Mouse (Mus musculus) kidney, embryonic 14.5 days (tissue): ENCODE measurements around the gene 1110051M20Rik. TPM values are rescaled to one million over a fixed set of nuclear protein-coding genes. Genes with fewer than 3 reads are reported as not detected.

ENCODE experiments used
- ATAC-seq: fragments of 200-750 bp; cut with Nextera tagmentation; 2 replicates; pipeline ENCODE4 v1.8.0; 2017; ENCODE audit warnings: moderate number of reproducible peaks, mild to moderate bottlenecking, moderate TSS enrichment, moderate library complexity; ENCODE audit not compliant: low FRiP score, low TSS enrichment
- H3K27ac ChIP-seq: fragments of 300-500 bp; sonication (generic); 2 replicates; pipeline ENCODE4 v1.5.1; 2014; ENCODE audit warnings: low read depth, mild to moderate bottlenecking, low read length, moderate library complexity, mixed read lengths
- H3K27me3 ChIP-seq: fragments of 300-500 bp; sonication (generic); 2 replicates; pipeline ENCODE4 v1.6.1; 2014; ENCODE audit warnings: mild to moderate bottlenecking, low read length; ENCODE audit not compliant: control insufficient read depth, insufficient read depth
- H3K36me3 ChIP-seq: fragments of 300-500 bp; sonication (generic); 2 replicates; pipeline ENCODE4 v1.6.1; 2014; ENCODE audit warnings: low read length, mixed read lengths; ENCODE audit not compliant: control insufficient read depth, insufficient read depth
- H3K4me1 ChIP-seq: fragments of 300-500 bp; sonication (generic); 2 replicates; pipeline ENCODE4 v1.6.1; 2014; ENCODE audit warnings: low read length, mixed read lengths; ENCODE audit not compliant: control insufficient read depth, insufficient read depth
- H3K4me2 ChIP-seq: fragments of 300-500 bp; sonication (generic); replicated peaks from 2 replicates; pipeline ENCODE4 v1.6.1; 2014; ENCODE audit warnings: low read depth, mild to moderate bottlenecking, low read length
- H3K4me3 ChIP-seq: fragments of 300-500 bp; sonication (generic); 2 replicates; pipeline ENCODE4 v1.5.1; 2014; ENCODE audit warnings: mild to moderate bottlenecking, low read length
- H3K9ac ChIP-seq: fragments of 300-500 bp; sonication (generic); 2 replicates; pipeline ENCODE4 v1.6.1; 2014; ENCODE audit warnings: low read depth, mild to moderate bottlenecking, low read length, moderate library complexity
- H3K9me3 ChIP-seq: fragments of 300-500 bp; sonication (generic); 2 replicates; pipeline ENCODE4 v1.6.1; 2016; ENCODE audit warnings: low read length; ENCODE audit not compliant: control insufficient read depth
- WGBS: fragments of 180-500 bp; shearing (Covaris S2); extraction: QIAGEN DNeasy Blood & Tissue Kit; methylation state at CpG from one replicate; pipeline ENCODE4 v1.1.7; 2014; 5-methylcytosine and 5-hydroxymethylcytosine counted together
- polyA plus RNA-seq: library from polyadenylated mRNA; unstranded; fragments of >200 nt; fragmentation: Nextera tagmentation; extraction: Ambion mirVana; gene quantifications from 2 replicates; pipeline ENCODE4 v1.2.1, GENCODE M21; 2014

The 1110051M20Rik gene
- polyA plus RNA-seq, 1 experiment from 2014 or later, result 65.9 TPM

- no peak overlapping the region for H3K27ac ChIP-seq
- WGBS, result 70% methylated on average over 10 of the region's 10 CpGs
- H3K36me3 ChIP-seq, result no peaks in the 10 kb centered on the region
- ATAC-seq, result no peak
- no peak overlapping the region for H3K9ac ChIP-seq
- H3K4me1 ChIP-seq, result no peaks in the 10 kb centered on the region; the same call in 1 of the 2 replicates
- no peaks in the 10 kb centered on the region for H3K9me3 ChIP-seq
- H3K27me3 ChIP-seq, result no peaks in the 10 kb centered on the region
- no peak overlapping the region for H3K4me2 ChIP-seq
- no peak overlapping the region for H3K4me3 ChIP-seq
Observed at GRCm38 (mm10) chr2:91439271-91439670, 5.2 kb downstream of the 1110051M20Rik start.

DNA sequence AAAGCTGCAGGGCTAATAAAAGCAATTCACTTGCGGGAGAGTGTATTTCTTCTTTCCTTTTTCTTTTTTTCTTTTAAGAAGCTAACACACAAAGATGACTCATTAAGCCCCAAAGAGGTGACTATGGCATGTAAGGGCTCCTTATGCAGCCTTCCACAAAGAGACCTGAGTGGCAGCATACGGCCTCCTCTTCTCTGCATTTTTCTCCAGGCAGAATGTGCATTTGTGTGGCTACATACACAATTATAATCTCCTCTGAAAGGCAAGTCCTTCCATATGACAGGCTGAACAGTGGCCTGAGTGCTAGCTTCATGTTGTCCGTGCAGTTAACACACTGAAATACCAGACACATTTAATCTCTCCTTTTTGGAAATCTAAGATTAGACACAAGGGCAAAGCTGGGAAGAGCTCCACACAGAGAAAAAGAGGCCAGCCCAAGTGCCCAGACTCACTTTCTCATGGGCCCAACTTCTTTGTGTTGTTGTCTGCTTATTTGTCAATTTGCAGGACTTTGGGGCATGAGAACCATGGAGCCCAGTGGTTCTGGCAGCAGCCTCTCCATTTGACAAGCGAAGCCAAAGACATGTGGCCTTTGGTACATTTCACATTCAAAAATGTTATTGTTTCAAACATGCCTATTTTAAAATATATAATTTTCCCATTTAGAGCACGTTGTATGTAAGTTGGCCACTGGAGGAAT is 7.2 kb downstream of the 1110051M20Rik start:
- Histone ChIP-seq H3K4me2 (no peak overlapping the region), H3K4me3 (no peak overlapping the region), H3K27ac (no peak overlapping the region), H3K27me3 (no peaks in the 10 kb centered on the region), H3K36me3 (no peaks in the 10 kb centered on the region), H3K9ac (no peak overlapping the region), H3K9me3 (no peaks in the 10 kb centered on the region), H3K4me1 (no peaks in the 10 kb centered on the region)
- 86% methylated on average over 5 of the region's 5 CpGs for WGBS
- no peak for ATAC-seq

DNA sequence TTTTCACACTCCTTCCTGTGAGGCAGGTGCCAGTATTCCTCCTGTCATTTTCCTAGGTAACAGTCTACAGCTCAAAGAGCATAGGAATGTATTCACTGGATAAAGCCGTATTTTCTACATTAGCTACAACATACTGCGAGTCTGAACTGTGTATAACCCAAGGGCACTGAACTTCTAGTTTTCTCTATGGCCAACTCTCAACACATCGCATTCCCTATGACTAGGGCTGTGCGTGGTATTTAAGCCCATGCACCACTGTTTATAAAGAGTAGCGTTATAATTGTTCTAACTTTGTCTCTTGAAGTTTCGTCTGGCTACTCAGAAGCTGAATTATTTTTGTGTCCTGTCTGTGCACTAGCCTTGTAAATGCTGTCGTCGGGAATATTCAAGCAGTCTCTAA is 7.8 kb downstream of the 1110051M20Rik start:
- Histone ChIP-seq H3K9me3 (no peaks in the 10 kb centered on the region), H3K4me1 (no peaks in the 10 kb centered on the region), H3K4me2 (no peak overlapping the region), H3K36me3 (no peaks in the 10 kb centered on the region), H3K9ac (no peak overlapping the region), H3K4me3 (no peak overlapping the region), H3K27me3 (no peaks in the 10 kb centered on the region), H3K27ac (no peak overlapping the region)
- 89% methylated on average over 8 of the region's 8 CpGs for WGBS
- ATAC-seq, result no peak

GRCm38 (mm10) chr2:91430600-91430919 is 13.9 kb downstream of the 1110051M20Rik start:
- no peak overlapping the region for H3K4me3 ChIP-seq
- 51% methylated on average over 6 of the region's 6 CpGs for WGBS
- H3K4me2 ChIP-seq, result no peak overlapping the region

GRCm38 (mm10) chr2:91429915-91430599 is 14.4 kb downstream of the 1110051M20Rik start:
- no peaks in the 10 kb centered on the region for H3K36me3 ChIP-seq
- no peak overlapping the region for H3K4me3 ChIP-seq
- no peaks in the 10 kb centered on the region for H3K9me3 ChIP-seq
- H3K27ac ChIP-seq, result no peak overlapping the region
- no peak overlapping the region for H3K9ac ChIP-seq
- 0 out of 2 replicates have a peak, but pooled peaks cover 3% of the 10 kb centered on the region for H3K4me1 ChIP-seq
- H3K4me2 ChIP-seq, result no peak overlapping the region
- no peaks in the 10 kb centered on the region for H3K27me3 ChIP-seq
- ATAC-seq, result no peak
- WGBS, result 35% methylated on average over 9 of the region's 9 CpGs

More at GRCm38 (mm10) chr2:91430600-91430919, 13.9 kb downstream of the 1110051M20Rik start:
- no peak for ATAC-seq
- Histone ChIP-seq H3K4me1 (0 out of 2 replicates have a peak, but pooled peaks cover 3% of the 10 kb centered on the region), H3K36me3 (no peaks in the 10 kb centered on the region), H3K27me3 (no peaks in the 10 kb centered on the region), H3K27ac (no peak overlapping the region), H3K9me3 (no peaks in the 10 kb centered on the region), H3K9ac (no peak overlapping the region)

DNA sequence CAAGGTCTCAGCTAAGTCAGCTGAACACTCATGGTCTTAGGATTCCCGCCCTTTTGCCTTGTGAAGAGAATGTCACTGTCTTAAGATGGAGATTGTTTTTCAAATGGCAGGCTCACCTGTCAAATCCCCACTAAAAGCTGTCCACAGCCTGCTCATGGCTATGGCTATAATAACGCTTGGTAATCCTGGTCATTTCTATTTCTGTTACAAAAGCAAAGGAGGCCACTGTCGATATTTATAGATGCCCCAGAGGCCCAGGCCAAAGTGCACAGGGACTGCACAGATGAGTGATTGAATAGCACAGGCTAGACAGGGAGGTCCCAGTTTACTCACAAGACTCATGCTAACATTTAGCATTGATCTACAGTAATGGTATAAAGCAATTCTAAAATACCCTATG is 15.4 kb downstream of the 1110051M20Rik start:
- H3K27ac ChIP-seq, result no peak overlapping the region
- no peak overlapping the region for H3K4me2 ChIP-seq
- H3K36me3 ChIP-seq, result no peaks in the 10 kb centered on the region
- no peak for ATAC-seq
- 0 out of 2 replicates have a peak, but pooled peaks cover 3% of the 10 kb centered on the region for H3K4me1 ChIP-seq
- H3K4me3 ChIP-seq, result no peak overlapping the region
- H3K27me3 ChIP-seq, result no peaks in the 10 kb centered on the region
- 77% methylated on average over 3 of the region's 3 CpGs for WGBS
- H3K9me3 ChIP-seq, result no peaks in the 10 kb centered on the region
- H3K9ac ChIP-seq, result no peak overlapping the region

- WGBS, result 74% methylated on average over 1 of the region's 1 CpGs
Observed at GRCm38 (mm10) chr2:91426321-91426720, 18.2 kb downstream of the 1110051M20Rik start.

DNA sequence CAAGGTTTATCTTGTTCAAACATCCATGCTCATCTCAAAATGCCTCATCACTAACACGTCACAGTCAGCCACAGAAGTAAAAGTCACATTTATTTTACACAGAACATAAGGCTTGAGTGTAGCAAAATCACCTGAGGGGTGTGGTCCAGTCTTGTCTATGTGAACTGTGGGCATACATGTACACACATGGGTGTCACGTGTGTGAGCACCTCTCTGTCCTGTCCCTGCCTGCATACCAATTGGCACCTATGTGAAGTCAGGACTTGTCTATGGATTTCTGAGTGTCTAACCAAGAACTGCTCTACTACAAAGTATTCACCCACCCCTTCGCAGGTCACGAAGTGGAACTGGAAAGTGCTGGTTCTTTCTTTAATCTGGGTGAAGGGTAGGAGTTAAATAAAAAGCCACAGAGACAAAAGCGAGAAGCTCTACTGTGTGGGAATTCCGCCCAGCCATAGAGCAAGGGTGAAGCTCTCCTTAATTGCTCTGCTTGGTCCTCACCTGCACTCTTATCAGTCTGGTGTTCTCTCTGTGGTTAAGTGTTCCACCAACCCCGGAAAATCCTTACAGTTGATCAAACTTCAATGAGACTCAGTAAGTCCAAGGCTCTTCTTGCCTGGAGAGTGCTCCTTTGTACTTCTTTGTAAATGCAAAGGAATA is 20.3 kb downstream of the 1110051M20Rik start:
- ATAC-seq, result no peak
- no peaks in the 10 kb centered on the region for H3K9me3 ChIP-seq
- no peaks in the 10 kb centered on the region for H3K4me1 ChIP-seq
- 84% methylated on average over 7 of the region's 7 CpGs for WGBS
- no peak overlapping the region for H3K9ac ChIP-seq
- H3K36me3 ChIP-seq, result no peaks in the 10 kb centered on the region
- H3K4me3 ChIP-seq, result no peak overlapping the region
- H3K27ac ChIP-seq, result no peak overlapping the region
- H3K27me3 ChIP-seq, result no peaks in the 10 kb centered on the region
- no peak overlapping the region for H3K4me2 ChIP-seq

More at GRCm38 (mm10) chr2:91426321-91426720, 18.2 kb downstream of the 1110051M20Rik start:
- no peaks in the 10 kb centered on the region for H3K36me3 ChIP-seq
- H3K4me1 ChIP-seq, result 0 out of 2 replicates have a peak, but pooled peaks cover 3% of the 10 kb centered on the region
- no peaks in the 10 kb centered on the region for H3K27me3 ChIP-seq
- H3K27ac ChIP-seq, result no peak overlapping the region
- H3K4me3 ChIP-seq, result no peak overlapping the region
- ATAC-seq, result no peak
- no peak overlapping the region for H3K9ac ChIP-seq
- no peak overlapping the region for H3K4me2 ChIP-seq
- H3K9me3 ChIP-seq, result no peaks in the 10 kb centered on the region

DNA sequence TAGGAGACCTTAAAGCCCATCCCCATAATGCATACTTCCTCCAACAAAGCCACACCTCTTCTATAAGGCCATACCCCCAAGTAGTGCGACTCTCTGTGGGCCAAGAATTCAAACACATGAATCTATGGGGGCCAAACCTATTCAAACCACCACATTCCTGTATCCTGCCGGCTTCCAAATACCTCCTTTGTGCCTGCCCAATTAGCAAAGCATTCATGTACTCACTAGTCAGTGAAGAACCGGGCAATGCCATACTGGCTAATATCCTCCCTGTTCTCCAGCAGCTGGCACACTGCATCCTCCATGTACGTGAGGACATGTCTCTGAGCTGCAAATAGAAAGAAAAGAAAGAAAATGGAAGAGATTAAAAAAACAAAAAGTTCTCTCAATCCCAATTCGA is 22.9 kb downstream of the 1110051M20Rik start:
- Histone ChIP-seq H3K4me1 (no peaks in the 10 kb centered on the region), H3K27me3 (no peaks in the 10 kb centered on the region), H3K4me3 (no peak overlapping the region), H3K27ac (no peak overlapping the region), H3K9me3 (no peaks in the 10 kb centered on the region), H3K4me2 (no peak overlapping the region), H3K36me3 (no peaks in the 10 kb centered on the region), H3K9ac (no peak overlapping the region)
- 91% methylated on average over 5 of the region's 5 CpGs for WGBS
- no peak for ATAC-seq
